Mouse (Mus musculus) hindbrain, postnatal 0 days (tissue): ENCODE results near the gene Nfib. TPM values are rescaled to one million over a fixed set of nuclear protein-coding genes. Genes with fewer than 3 reads are reported as not detected.

Source experiments
- ATAC-seq: fragments of 200-750 bp; cut with Nextera tagmentation; 2 replicates; pipeline ENCODE4 v1.8.0; 2017; ENCODE audit warnings: mild to moderate bottlenecking, moderate TSS enrichment, moderate library complexity
- DNase-seq: peaks from one replicate; pipeline ENCODE4 v3.0.0-alpha.2; 2015; ENCODE audit warnings: low spot score
- H3K27ac ChIP-seq: fragments of 300-500 bp; sonication (generic); 2 replicates; pipeline ENCODE4 v1.5.1; 2014; ENCODE audit warnings: mild to moderate bottlenecking
- H3K27me3 ChIP-seq: fragments of 300-500 bp; sonication (generic); 2 replicates; pipeline ENCODE4 v1.6.1; 2014; ENCODE audit warnings: low read length, mixed read lengths; ENCODE audit not compliant: insufficient read depth
- H3K36me3 ChIP-seq: fragments of 300-500 bp; sonication (generic); 2 replicates; pipeline ENCODE4 v1.6.1; 2014; ENCODE audit warnings: low read length, mixed read lengths; ENCODE audit not compliant: insufficient read depth
- H3K4me1 ChIP-seq: fragments of 300-500 bp; sonication (generic); 2 replicates; pipeline ENCODE4 v1.6.1; 2014; ENCODE audit warnings: antibody characterized with exemption, low read length, mixed read lengths; ENCODE audit not compliant: insufficient read depth
- H3K4me2 ChIP-seq: fragments of 300-500 bp; sonication (generic); 2 replicates; pipeline ENCODE4 v1.6.1; 2014; ENCODE audit warnings: low read depth, mild to moderate bottlenecking, low read length, moderate library complexity, mixed read lengths
- H3K4me3 ChIP-seq: fragments of 300-500 bp; sonication (generic); 2 replicates; pipeline ENCODE4 v1.5.1; 2014; ENCODE audit warnings: low read length
- H3K9ac ChIP-seq: fragments of 300-500 bp; sonication (generic); replicated peaks from 2 replicates; pipeline ENCODE4 v1.6.1; 2014; ENCODE audit warnings: mild to moderate bottlenecking, low read length, moderate library complexity, mixed read lengths
- H3K9me3 ChIP-seq: fragments of 300-500 bp; sonication (generic); 2 replicates; pipeline ENCODE4 v1.6.1; 2016; ENCODE audit warnings: low read length, mixed read lengths
- CTCF ChIP-seq: IDR thresholded peaks from 2 replicates; pipeline ENCODE4 v1.5.1; 2016; ENCODE audit warnings: antibody characterized with exemption, control low read depth, low read depth
- WGBS: fragments of 180-500 bp; shearing (Covaris S2); extraction: QIAGEN DNeasy Blood & Tissue Kit; methylation state at CpG from one replicate; pipeline ENCODE4 v1.1.7; 2014; 5-methylcytosine and 5-hydroxymethylcytosine counted together
- polyA plus RNA-seq: library from polyadenylated mRNA; unstranded; fragments of >200 nt; fragmentation: Nextera tagmentation; extraction: Ambion mirVana; gene quantifications from 2 replicates; pipeline ENCODE4 v1.2.1, GENCODE M21; 2015
- total RNA-seq: library from RNA; depleted of rRNA; stranded (reverse); fragments of >200 nt; gene quantifications from 2 replicates; pipeline ENCODE4 v1.2.3, GENCODE M21; 2014

The Nfib gene
- total and polyA plus RNA-seq, 2 experiments from 2014 or later, result 69.8 to 112 TPM

DNA sequence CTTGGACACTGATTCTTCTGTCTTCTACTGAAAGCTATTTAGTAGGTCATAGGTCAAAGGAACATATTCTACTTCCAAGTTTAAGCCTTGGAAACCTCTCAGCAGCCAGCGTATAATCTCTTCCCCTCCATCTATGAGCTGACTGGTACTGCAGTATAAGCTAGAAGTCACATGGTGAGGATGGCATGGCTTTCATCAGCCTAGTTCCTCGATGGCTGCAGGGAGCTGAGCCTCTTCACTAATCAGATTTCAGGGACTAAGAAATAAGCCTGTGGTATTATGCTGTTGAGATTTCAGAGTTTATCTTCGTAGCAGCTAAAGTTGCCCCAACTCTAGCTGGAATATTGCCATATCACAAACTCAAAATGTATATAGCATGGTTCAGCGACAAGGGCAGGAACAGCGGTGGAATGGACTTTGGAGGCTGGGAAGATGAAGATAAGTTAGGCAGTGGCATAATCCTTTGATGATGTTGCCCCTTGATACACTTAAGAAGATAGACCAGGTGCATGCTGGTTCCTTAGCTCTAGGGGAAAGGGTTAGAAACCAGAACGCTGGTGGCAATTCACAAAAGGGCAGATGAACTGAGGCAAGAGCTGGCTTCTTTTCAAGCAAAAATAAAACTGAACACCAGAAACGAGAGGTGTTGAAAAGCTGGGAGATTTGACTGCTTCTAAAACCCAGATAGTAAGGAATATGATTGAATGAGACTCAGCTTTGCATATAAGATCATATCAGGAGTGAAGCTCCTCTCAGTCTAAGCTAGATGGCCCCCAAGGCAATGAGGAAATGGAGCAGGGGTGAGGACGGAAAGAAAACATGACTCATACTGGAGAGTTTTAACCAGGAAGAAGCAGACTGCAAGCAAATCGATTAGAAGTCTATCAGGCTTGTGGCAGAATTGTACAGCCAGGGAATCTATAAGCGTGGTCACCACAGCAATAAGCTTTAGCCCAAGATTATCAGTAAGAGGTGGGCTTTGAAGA, 111.6 kb downstream of the Nfib start:
- peaks cover 3% of the 10 kb centered on the region; the same call in 1 of the 2 replicates for H3K4me1 ChIP-seq
- H3K4me2 ChIP-seq, result no peak overlapping the region
- DNase-seq, result no peak
- H3K9me3 ChIP-seq, result no peaks in the 10 kb centered on the region
- H3K27me3 ChIP-seq, result no peaks in the 10 kb centered on the region
- WGBS, result 75% methylated on average over 10 of the region's 10 CpGs
- no peak overlapping the region for H3K27ac ChIP-seq
- TF ChIP-seq CTCF, result no peak
- no peak for ATAC-seq
- no peaks in the 10 kb centered on the region for H3K36me3 ChIP-seq
- no peak overlapping the region for H3K9ac ChIP-seq
- no peak overlapping the region for H3K4me3 ChIP-seq

DNA sequence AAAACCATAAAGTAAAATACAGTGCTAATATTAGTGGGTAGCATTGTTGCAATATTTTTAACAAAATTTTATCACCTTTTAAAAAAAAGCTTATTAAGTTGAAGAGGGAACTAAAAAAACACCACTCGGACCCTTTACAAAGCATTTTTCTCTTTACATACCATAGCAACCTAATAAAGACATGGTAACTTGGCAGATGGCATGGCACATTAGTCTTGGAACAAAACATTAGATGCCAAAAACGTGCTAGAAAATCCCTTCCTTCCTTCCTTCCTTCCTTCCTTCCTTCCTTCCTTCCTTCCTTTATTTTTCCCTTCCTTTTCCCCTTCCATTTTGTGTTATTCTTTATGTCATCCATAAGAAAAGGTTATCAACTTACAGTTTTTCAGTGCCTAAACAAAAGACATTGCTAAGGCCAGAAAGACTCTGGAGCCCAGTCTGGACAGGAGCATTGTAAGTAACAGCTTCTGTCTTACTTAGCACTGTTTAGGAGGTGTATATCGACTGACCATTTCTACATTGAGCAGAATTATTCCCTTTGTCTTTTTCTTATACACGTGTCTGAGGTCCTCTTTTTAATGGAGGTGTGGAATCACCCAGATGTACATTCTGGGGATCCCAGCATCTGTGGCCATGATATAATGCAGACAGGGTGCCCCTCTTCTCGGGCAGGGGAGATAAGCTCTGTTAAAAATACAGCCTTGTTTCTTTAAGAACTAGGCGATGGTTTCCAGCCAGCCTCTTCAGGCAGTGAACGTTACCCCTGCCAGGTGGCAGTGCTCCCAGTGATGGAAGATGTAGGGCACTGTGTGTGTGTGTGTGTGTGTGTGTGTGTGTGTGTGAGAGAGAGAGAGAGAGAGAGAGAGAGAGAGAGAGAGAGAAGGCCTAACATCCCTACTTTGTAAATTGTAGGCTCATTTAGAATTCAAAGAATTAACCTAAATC, 113.2 kb downstream of the Nfib start:
- peak; percentile 37; the same call in 1 of the 2 replicates for TF ChIP-seq CTCF
- H3K9me3 ChIP-seq, result no peaks in the 10 kb centered on the region
- peaks cover 3% of the 10 kb centered on the region; the same call in 1 of the 2 replicates for H3K4me1 ChIP-seq
- H3K9ac ChIP-seq, result no peak overlapping the region
- peak overlapping the region; percentile 37; the same call in 1 of the 2 replicates for H3K27ac ChIP-seq
- WGBS, result 29% methylated on average over 7 of the region's 7 CpGs
- peak; percentile 74 for ATAC-seq
- H3K4me3 ChIP-seq, result no peak overlapping the region
- H3K4me2 ChIP-seq, result peak overlapping the region; percentile 6; the same call in 1 of the 2 replicates
- no peaks in the 10 kb centered on the region for H3K27me3 ChIP-seq
- H3K36me3 ChIP-seq, result no peaks in the 10 kb centered on the region
- DNase-seq, result peak; percentile 89

DNA sequence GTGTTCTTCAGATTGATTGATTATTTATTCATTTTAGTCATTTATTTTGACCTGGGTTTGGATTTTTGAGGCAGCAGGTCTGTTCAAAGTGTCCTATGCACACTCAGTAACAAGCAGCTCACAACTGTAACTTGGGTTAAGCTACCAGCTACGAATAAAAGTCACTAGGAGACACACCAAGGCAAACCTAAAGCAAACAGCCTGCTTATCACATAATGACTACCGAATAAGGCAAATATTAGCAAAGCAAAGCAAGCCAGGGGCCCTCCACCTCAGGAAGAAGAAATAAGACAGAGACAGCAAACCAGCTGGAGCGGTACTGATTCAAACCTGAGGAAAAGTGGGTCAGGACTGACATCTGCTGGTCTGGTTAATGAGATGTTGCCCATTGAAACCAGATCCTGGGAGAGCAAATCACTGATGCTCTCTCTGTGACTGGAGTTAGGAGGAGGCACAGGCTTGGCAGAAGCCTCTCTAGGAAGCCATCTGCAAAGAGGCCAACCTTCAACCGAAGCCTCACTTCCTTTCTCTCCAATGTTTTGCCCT, 116.1 kb downstream of the Nfib start:
- Histone ChIP-seq H3K36me3 (no peaks in the 10 kb centered on the region), H3K9ac (peak overlapping the region; percentile 37), H3K27ac (peak overlapping the region; percentile 58), H3K27me3 (no peaks in the 10 kb centered on the region), H3K4me2 (peak overlapping the region; percentile 40), H3K4me3 (no peak overlapping the region; the same call in 1 of the 2 replicates), H3K9me3 (no peaks in the 10 kb centered on the region), H3K4me1 (peaks cover 6% of the 10 kb centered on the region)
- WGBS, result 23% methylated on average over 4 of the region's 4 CpGs
- DNase-seq (peak; percentile 87), ATAC-seq (peak; percentile 87)
- TF ChIP-seq CTCF, result peak; percentile 80

DNA sequence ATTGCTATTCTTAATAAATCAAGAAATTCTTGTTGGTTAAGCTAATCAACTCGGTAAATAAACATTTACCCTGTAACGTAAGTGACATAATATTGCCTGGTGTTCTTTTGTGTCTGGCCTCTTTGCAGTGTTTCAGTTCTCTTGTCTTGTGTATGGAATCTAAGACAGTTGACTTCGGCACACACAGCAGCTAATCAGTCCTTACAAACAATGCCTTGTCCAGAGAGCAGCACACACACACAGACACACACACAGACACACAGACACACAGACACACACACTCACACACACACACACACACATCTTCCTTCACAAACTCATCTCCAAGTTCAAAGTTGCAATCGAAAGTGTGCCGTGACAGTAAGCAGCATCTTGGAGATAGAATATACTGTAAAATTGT, 116.8 kb downstream of the Nfib start:
- no peak for TF ChIP-seq CTCF

DNA sequence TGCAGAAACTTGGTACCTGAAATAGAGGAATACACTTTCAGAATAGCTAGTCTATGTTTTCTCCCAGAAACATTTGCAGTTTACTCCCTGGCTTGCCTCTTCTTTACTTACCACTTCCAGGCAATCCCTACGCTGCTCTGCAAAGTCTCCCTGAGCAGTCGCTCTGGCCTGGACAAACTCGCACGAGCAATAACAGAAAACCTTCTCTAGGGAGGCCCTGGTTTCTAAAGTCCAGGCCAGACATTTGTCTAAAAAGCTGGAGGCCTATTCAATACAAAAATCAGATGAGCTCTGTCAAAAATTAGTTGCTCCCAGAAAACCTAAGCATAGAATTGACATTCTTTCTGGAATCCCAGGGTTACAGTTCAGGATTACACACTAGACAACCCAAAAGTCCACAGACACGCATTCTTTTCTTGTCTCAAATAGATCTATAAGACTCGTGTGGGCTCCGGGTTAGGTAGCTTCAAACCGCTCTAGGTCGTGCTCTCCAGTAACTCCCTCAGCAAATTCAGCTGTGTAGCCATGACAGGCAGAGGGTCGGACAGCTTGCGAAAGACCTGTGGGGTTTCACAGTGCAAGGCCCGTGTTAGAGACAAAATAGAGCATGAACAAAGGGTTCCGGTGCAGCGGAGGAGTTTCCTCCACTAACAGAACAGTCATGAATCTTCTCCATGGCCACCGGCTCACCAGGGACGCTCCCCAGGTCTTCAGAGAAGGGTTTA, 118.2 kb downstream of the Nfib start:
- H3K4me3 ChIP-seq, result peak overlapping the region; percentile 21
- peak; percentile 55 for DNase-seq
- no peaks in the 10 kb centered on the region for H3K36me3 ChIP-seq
- H3K4me2 ChIP-seq, result peak overlapping the region; percentile 46
- no peaks in the 10 kb centered on the region for H3K27me3 ChIP-seq
- H3K4me1 ChIP-seq, result peaks cover 7% of the 10 kb centered on the region
- H3K9ac ChIP-seq, result peak overlapping the region; percentile 46
- TF ChIP-seq CTCF, result no peak
- H3K27ac ChIP-seq, result peak overlapping the region; percentile 65
- ATAC-seq, result peak; percentile 60
- WGBS, result 44% methylated on average over 16 of the region's 16 CpGs
- H3K9me3 ChIP-seq, result no peaks in the 10 kb centered on the region

More for the DNA sequence above, 116.8 kb downstream of the Nfib start:
- ATAC-seq (no peak), DNase-seq (no peak)
- Histone ChIP-seq H3K4me2 (peak overlapping the region; percentile 40), H3K27me3 (no peaks in the 10 kb centered on the region), H3K4me3 (peak overlapping the region; percentile 16), H3K27ac (peak overlapping the region; percentile 58; the same call in 1 of the 2 replicates), H3K9me3 (no peaks in the 10 kb centered on the region), H3K36me3 (no peaks in the 10 kb centered on the region), H3K9ac (peak overlapping the region; percentile 37), H3K4me1 (peaks cover 7% of the 10 kb centered on the region)
- 58% methylated on average over 5 of the region's 5 CpGs for WGBS
